Mouse (Mus musculus) ES-CJ7 (cell line): Measurements from ENCODE around the gene Tenm4.

Experiments used
- DNase-seq: peaks from one replicate; pipeline ENCODE4 v3.0.0; 2011; ENCODE audit warnings: low read depth, low spot score

The Tenm4 gene

DNA sequence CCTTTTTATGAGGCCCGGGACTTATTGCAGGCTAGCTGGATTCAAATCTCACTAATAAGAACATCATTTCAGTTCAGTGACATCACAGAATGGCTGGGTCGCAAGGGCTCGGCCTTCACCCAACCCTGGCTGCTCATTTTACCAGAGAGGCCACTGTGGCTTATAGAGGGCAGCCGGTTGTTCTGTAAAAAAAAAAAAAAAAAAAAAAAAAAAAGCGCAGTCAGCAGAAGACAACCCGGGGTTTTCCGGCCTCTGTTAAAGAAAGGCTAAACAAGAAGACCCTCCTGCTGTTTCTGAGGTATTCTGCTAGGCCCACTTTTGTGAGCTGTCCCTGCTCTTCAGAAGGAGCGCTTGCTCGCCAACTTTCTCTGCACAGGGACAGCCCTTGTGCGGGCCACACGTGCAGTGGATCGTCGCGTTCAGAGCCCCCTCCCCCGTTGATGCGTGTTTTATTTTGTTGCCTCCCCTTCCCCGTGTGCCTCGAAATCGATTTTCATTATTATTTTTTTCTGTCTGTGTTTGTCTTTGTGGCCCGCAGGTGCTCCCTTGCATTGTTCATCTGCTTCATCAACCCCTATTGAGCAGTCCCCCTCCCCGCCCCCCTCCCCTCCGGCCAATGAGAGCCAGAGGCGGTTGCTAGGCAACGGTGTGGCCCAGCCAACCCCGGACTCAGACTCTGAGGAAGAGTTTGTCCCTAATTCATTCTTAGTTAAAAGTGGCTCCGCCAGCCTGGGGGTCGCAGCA is 472.6 kb downstream of the Tenm4 start:
- DNase-seq: peak; percentile 75

DNA sequence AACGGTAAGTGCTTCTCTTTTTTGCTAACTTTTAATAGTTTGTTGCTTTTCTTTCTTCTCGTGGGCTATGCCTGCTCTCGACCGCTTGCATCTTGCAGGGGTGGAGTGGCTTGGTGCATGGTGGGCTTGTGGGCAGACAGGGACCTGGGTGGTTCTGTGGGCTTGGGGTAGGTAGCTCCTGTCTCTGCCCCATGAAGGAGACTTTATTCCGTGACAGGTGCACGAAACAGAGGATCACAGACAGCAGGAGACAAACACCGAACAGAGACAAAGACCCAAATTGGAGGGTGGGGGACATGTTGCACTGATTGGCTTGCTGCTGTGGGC is 473.1 kb downstream of the Tenm4 start:
- DNase-seq: no peak

DNA sequence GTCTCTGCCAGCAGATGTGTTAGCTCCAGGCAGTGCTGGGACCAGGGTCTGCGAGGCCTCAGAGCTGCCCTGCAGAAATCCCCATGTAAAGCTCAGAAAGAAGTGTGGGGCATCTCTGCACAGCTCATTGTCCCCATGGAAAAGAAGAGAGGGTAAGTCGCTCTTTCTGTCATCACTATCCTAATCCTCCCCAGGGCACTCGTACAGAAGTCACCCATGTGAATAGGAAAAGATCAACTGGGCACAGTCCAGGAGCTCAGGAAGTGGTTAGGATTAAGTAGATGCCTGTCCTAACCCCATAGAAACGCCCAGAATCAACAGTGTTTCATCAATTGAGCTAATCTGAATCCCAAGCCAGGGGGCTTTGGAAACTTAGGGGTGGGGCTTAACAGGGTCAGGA is 476.6 kb downstream of the Tenm4 start:
- no peak for DNase-seq

DNA sequence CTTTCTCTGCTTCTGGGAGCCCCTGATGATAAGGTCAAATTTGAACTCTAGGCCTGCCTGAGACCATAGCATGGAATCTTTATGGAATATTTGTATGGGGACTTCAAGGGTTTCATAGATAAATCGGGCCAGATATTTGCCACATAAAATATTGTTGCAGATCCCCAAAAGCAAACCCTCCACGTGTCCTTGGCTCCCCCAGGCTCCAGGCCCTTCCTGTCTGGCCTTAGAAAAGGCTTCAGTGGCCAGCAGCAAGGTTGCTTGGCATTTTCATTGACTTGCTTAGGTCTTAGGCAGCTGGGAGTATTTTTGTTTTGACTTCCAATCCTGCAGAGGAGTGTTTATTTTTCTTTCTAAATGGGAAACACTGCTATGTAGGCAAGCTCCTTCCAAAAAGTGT is 477.6 kb downstream of the Tenm4 start:
- DNase-seq: no peak

- DNase-seq: no peak
Measured at GRCm38 (mm10) chr7:96649171-96649570, 478.1 kb downstream of the Tenm4 start.

DNA sequence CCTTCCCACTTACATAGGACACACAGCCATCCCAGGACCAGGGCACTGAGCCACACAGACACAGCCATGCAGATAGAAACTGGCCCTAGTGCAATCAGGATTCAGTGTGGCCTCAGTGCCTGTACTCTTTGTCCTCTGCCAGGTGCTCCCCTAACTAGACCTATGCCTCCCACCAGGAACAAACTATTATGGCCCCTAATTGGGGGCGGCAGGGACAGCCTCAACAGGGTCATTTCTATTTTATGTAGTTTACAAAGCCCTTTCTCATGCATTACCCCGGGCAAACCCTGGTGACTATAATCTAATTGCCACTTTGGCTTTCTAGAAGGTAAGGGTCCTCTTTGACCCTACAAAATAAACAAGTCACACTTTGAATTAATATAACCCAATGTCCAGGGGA is 479.4 kb downstream of the Tenm4 start:
- DNase-seq: no peak

- no peak for DNase-seq
Measured at GRCm38 (mm10) chr7:96651055-96651454, 480.0 kb downstream of the Tenm4 start.

DNA sequence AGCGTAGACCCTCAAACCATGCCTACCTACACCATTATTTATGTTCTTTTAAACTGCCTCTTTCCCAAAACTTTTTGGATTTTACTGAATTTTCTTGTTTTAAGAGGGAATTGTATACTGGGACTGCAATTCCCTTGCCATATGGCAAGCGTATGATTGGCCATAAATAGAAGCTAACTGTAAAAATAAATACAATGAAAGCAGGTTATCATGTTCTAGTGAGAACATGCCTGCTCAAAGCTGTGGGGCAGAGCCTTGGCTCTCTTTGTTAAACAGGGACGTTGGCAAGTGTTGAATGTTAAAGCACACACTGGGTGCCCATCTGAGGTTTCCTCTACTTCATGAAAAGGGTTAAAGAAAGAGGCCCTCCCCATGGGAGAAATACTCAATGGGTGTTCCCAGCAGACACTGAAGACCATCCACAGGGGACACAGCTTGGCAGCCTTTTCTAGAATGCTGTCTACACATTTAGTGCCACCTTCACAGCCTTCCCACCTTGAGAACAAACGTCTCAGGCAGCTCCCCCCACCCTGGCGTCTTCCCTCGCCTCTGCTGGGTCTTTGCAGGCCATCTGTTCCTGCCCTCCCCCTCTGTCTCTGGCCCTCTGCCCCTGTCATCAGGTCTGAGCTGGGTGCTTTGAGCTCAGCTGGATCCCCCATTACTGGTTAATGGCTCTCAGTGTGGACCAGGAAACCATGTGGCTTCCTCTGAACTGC is 480.7 kb downstream of the Tenm4 start:
- DNase-seq: peak; percentile 19

- no peak for DNase-seq
Measured at GRCm38 (mm10) chr7:96652844-96653243, 481.8 kb downstream of the Tenm4 start.

DNA sequence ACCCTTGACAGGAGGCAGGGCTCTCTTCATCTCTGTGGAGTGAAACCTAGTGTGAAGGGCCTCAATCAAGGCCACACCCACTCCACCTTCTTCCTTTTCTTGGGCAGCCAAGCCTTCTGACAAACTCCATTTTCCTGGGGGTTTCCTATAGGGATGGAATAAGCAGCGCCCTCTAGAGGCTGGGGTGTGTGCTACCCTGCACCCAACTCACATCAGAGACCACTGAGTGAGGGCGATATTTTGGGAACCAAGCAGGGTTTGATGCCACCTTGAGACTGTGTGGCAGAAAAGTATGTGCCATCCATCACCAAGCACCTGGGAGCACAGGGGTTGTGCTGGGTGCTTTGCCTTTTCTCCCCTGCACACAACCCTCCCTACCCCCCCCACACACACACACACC is 483.2 kb downstream of the Tenm4 start:
- peak; percentile 56 for DNase-seq

DNA sequence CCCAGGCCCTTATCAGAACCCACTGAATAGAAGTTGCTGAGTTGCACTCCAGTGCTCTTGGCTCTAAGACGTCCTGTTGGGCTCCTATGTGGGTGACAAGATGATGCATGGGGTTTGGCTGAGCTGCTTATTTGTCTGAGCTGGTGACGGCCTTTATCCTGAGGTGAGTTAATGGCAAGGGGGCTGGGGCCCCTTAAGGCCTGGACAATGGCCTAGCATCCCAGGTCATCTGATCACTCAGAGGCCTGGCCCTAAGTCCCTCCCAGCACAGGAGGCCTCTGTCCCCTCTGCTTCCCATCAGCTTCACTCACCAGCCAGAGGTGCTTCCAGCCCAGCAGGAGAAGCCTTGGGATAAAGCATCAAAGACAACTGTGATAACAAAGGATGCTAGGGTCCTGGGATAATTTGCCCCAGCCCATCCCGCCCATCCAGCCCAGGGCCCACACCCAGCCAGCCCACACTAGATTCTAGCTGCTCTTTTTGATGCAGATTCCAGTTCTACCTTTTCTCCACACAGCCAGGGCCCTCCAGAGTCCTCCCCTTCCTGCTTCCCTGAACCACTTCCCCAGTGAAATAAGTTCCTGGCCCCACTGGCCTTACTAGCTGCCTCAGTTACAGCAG is 484.2 kb downstream of the Tenm4 start:
- peak; percentile 88 for DNase-seq

GRCm38 (mm10) chr7:96657101-96657830 is 486.2 kb downstream of the Tenm4 start:
- DNase-seq: no peak

- DNase-seq: no peak
Measured at GRCm38 (mm10) chr7:96657857-96658580, 487.0 kb downstream of the Tenm4 start.

DNA sequence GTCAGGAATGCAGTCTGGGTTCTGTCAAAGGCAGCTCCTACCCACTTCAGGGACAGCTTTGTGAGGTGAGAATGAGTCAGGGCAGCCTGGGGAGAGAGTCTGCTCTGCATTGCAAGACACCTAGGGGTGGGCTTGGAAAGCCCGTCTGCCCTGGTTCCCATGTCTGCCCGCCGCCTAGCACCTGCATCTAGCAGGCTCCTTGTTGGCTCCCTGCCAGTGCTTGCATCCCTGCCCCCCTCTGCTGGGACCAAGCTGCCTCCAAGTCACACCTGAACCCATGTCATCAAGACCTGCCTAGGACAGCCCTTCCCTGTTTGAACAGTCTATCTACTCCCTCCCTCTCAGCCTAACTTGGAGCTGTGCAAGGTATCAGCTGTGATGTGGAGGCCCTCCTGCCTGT is 489.9 kb downstream of the Tenm4 start:
- no peak for DNase-seq

GRCm38 (mm10) chr7:96661352-96662169 is 490.5 kb downstream of the Tenm4 start:
- peak; percentile 32 for DNase-seq

DNA sequence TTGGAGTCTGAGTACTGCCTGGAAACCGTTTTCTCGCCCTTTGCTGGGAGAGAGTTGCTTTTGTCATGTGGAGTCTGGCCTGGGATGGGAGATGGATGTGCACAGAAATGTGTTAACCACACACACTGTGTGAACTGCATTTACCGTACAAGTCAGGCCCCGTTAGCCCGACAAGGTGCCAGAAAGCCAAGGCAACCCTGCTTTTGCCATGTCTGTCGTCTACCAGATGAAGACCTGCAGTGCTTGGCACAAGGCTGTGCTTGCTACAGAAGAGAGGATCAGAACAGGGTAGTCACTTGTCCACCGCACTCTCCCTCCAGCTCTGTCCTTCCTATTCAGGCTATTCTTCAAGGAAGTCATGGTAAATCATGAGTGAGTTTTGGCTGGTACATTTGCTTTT is 492.3 kb downstream of the Tenm4 start:
- no peak for DNase-seq

DNA sequence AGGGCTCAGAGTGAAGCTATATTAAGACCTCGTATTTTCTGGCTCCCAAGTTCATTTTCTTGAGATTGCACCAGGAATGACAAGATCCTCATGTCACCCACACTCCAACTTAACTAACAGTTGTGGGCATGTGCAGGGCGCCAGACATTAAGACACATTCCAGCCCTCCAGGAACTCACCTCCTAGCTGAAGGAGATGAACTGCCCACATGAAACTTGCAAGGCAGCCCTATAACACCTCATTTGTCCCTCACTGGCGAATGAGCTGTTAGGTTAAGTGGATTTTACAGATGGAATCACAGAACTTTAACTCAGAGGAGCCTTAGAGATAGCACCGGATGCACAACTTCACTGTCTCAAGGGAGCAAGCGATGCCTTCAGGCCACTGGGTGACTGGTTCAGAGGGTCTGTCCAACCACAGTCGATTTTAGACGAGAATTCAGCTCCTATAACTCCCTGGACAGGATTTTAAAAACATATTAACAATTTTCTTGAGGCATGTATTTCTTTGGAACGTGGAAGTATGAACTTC is 495.4 kb downstream of the Tenm4 start:
- DNase-seq: no peak

GRCm38 (mm10) chr7:96667688-96668087 is 496.6 kb downstream of the Tenm4 start:
- no peak for DNase-seq

DNA sequence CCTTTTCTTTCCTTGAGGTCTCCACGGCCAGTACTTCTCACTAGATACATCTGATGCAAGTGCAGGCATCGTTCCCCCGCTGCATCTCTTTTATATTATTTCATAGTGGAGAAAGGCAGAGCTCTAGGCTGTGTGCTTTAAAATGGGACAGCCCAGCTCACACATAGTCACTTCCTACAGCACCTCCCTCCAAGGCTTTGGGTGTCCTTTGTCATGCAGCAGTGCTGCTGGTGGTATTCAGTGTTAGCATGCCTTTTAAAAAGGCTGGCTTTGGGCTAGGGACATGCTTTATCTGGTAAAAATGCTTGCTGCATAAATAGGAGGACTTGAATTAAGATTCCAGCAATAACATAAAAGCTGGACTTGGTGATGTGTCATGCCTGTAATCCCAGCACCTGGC is 499.0 kb downstream of the Tenm4 start:
- no peak for DNase-seq

- peak; percentile 52 for DNase-seq
Measured at GRCm38 (mm10) chr7:96672322-96672914, 501.4 kb downstream of the Tenm4 start.
